Mouse (Mus musculus): ENCODE data around the gene Upk3a. TPM values are rescaled to one million over a fixed set of nuclear protein-coding genes. Genes with fewer than 3 reads are reported as not detected.

Upk3a gene
- not detected in 2 replicates for polyA plus RNA-seq (2012)

- TF ChIP-seq GATA1 (IDR thresholded peaks at IDR 0.05; ENCODE audit: low read length), result no peak
Observed at GRCm38 (mm10) chr15:85016951-85017664, at the start of gene Upk3a. TSS of gene Upk3a (plus strand) at chr15:85017141.

- TF ChIP-seq GATA1 (IDR thresholded peaks at IDR 0.05; ENCODE audit: low read length), result no peak
Observed at GRCm38 (mm10) chr15:84968534-84968933, 48.4 kb upstream of the Upk3a start.

- TF ChIP-seq GATA1 (IDR thresholded peaks at IDR 0.05; ENCODE audit: low read length), result no peak
Observed at GRCm38 (mm10) chr15:84972860-84973543, 43.9 kb upstream of the Upk3a start.

GRCm38 (mm10) chr15:84973544-84973871, 43.4 kb upstream of the Upk3a start:
- no peak for TF ChIP-seq GATA1 (IDR thresholded peaks at IDR 0.05; ENCODE audit: low read length)

- no peak for TF ChIP-seq GATA1 (IDR thresholded peaks at IDR 0.05; ENCODE audit: low read length)
Observed at GRCm38 (mm10) chr15:84975729-84976128, 41.2 kb upstream of the Upk3a start.

GRCm38 (mm10) chr15:84981609-84982313, 35.2 kb upstream of the Upk3a start:
- TF ChIP-seq GATA1 (IDR thresholded peaks at IDR 0.05; ENCODE audit: low read length), result no peak

- no peak for TF ChIP-seq GATA1 (IDR thresholded peaks at IDR 0.05; ENCODE audit: low read length)
Observed at GRCm38 (mm10) chr15:84982888-84983287, 34.1 kb upstream of the Upk3a start.

- TF ChIP-seq GATA1 (IDR thresholded peaks at IDR 0.05; ENCODE audit: low read length), result no peak
Observed at GRCm38 (mm10) chr15:84983721-84984120, 33.2 kb upstream of the Upk3a start.

- TF ChIP-seq GATA1 (IDR thresholded peaks at IDR 0.05; ENCODE audit: low read length), result no peak
Observed at GRCm38 (mm10) chr15:84985516-84986160, 31.3 kb upstream of the Upk3a start.

GRCm38 (mm10) chr15:84986171-84987019, 30.5 kb upstream of the Upk3a start:
- no peak for TF ChIP-seq GATA1 (IDR thresholded peaks at IDR 0.05; ENCODE audit: low read length)

- TF ChIP-seq GATA1 (IDR thresholded peaks at IDR 0.05; ENCODE audit: low read length), result no peak
Observed at GRCm38 (mm10) chr15:84987020-84987815, 29.7 kb upstream of the Upk3a start.

GRCm38 (mm10) chr15:84987874-84988825, 28.8 kb upstream of the Upk3a start, which contains the start of gene 5031439G07Rik:
TSS of gene 5031439G07Rik (minus strand) at chr15:84988551.
- no peak for TF ChIP-seq GATA1 (IDR thresholded peaks at IDR 0.05; ENCODE audit: low read length)

- TF ChIP-seq GATA1 (IDR thresholded peaks at IDR 0.05; ENCODE audit: low read length), result no peak
Observed at GRCm38 (mm10) chr15:84989098-84989497, 27.8 kb upstream of the Upk3a start.
